Mouse (Mus musculus) lung, postnatal 25 days (tissue): ENCODE results near the gene Taar9.
"Not testable (repeated sequence)": the region's sequence is repeated elsewhere in the genome, so short reads cannot be mapped to it uniquely, and the experiment has no call there.

Source experiments
- DNase-seq: peaks from one replicate; pipeline ENCODE4 v3.0.0; 2022; ENCODE audit warnings: low spot score

The Taar9 gene

DNA sequence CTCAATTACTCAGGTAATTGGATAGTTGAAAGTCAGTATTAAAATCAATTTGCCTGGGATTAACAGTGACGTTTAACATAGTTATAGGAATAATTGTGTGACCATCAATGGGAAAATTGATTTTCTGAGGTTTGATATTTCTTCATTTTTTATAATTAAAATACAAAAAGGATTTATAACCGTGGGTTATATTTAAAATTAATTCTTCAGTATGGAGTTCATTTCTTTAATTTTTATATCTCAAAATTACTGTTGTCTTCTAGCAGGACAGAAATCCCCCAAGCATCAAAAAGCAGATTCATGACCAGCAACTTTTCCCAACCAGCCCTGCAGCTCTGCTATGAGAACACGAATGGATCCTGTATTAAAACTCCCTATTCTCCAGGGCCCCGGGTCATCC lies 33.1 kb downstream of the Taar9 start, which contains the start of gene Taar8a:
Taar8a (plus strand) TSS at position 301 of the 400 bp plus-strand sequence.
- DNase-seq = not testable (repeated sequence)

DNA sequence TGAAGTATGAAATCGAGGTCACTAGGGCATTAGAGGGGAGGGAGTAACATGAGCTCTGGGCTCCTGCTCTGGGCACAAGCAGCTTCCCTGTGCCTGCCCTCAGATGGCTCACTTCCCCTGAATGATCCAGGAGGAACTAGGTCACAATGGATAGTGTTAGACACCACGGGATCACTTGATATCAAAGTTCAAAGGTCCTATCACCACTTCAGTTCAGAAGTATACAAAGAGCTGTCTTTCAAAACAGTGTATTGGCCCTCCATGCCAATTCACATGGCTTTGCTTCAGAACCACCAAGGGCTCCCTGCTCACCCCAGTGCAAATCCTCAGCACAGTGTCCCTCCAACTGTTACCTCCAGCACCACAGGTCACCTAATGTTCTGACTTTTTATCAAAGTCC lies 34.6 kb downstream of the Taar9 start:
- DNase-seq = not testable (repeated sequence)

DNA sequence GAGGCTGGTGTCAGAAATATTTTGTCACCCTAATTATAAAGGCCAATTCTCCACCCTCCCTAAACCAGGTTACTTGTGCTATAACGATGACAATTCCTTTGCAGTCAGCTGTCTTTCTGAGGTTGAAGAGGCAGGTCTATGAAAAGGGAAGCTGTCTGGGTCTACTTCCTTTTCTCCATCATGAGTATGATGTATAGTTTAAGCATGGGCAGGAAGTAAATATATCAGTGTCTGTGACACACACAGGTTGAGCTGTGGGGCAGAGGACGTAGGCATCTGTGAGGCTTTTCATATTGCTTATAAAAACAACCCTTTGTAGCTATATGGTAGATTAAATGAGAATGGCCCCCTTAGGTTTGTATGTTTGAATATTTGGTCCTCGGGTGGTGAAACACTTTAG lies 50.3 kb downstream of the Taar9 start:
- no peak for DNase-seq
